Comparison of ENCODE assay signal across 8 mouse cellular contexts in the genomic region with DNA sequence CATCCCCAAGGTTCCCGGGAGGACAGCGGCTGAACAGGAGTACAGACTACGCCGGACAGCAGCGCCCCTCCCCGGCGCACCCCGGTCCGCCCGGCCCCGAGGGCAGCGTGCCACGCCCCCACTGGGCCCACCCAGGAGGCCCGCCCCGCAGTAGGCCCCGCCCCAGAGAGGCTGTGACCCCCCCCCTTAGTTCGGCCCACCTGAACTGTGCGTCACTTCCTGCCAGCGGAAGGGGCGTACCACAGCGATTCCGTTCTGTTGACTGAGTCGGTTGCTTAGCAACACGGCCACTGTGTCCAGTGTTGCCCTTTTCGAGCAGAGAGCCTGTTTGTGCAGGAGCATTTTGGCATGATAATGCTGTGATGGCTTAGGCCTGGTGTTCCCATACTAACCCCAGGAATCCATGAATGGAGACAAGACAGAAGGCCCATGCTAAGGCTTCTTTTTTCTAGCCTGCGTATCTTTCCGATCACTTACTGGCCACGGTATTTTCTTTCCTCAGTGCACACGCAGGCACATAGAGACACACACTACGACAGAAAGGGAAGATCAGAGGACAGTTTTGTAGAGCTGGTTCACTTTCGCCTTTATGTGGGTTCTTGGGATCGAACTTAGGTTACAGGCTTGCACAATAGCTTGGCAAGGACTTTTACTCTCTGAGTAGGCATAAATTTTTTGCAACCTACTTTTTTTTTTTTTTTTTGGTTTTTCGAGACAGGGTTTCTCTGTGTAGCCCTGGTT. TPM values are rescaled to one million over a fixed set of nuclear protein-coding genes. Genes with fewer than 3 reads are reported as not detected.
A peak's percentile ranks its signal among the peaks of the same experiment; 100 is the strongest.
DNase-seq lines count a peak whose midpoint lies in the region; ATAC-seq and TF ChIP-seq lines count a peak whose summit lies in the region.

A gene (minus strand): TSS at position 142 of the 741 bp plus-strand sequence.

- peaks cover 9% of the 10 kb centered on the region for H3K27me3 ChIP-seq in CH12.LX (replicated peaks)
- H3K27me3 ChIP-seq in forebrain, embryonic 12.5 days = no peaks in the 10 kb centered on the region
- no peaks in the 10 kb centered on the region for H3K27me3 ChIP-seq in heart, embryonic 16.5 days (ENCODE audit: control insufficient read depth, insufficient read depth, low read length)
- no peaks in the 10 kb centered on the region for H3K27me3 ChIP-seq in liver, embryonic 13.5 days
- H3K27me3 ChIP-seq in stomach, embryonic 15.5 days (replicated peaks) = no peaks in the 10 kb centered on the region

- TF ChIP-seq RAD21 in CH12.LX (IDR thresholded peaks at IDR 0.05; ENCODE audit: low read depth, low read length) = no peak

- H3K4me3 ChIP-seq in CH12.LX (replicated peaks in 1 of 3; ENCODE audit: low read depth in 2 of 3, low read length in 2 of 3, poor library complexity in 1 of 3) = peak within 1 kb of the TSS; percentile 71 to 88 (median 84)
- H3K4me3 ChIP-seq in forebrain, embryonic 12.5 days (replicated peaks) = peak within 1 kb of the TSS; percentile 63
- peak within 1 kb of the TSS; percentile 84 for H3K4me3 ChIP-seq in heart, embryonic 16.5 days (ENCODE audit: low read length)
- H3K4me3 ChIP-seq in liver, embryonic 13.5 days (replicated peaks) = peak within 1 kb of the TSS; percentile 74
- peak within 1 kb of the TSS; percentile 77 for H3K4me3 ChIP-seq in stomach, embryonic 15.5 days (replicated peaks)

- DNase-seq in CH12.LX (ENCODE audit: extremely low read depth) = peak; percentile 95
- peak; percentile 87 for DNase-seq in c-Kit-positive CD71-positive TER-119-positive erythroid progenitor cells, embryonic 14.5 days (ENCODE audit: low spot score)
- DNase-seq in kidney, postnatal 25 days = peak; percentile 98 to 99
- DNase-seq in liver, embryonic 13.5 days = peak; percentile 80
- DNase-seq in natural killer cell, adult 2 months (ENCODE audit: low spot score in 2 of 2) = peak; percentile 90 to 91

- no peak for TF ChIP-seq EP300 in CH12.LX (IDR thresholded peaks at IDR 0.05; ENCODE audit: low read length)

- dilution Hi-C loops in CH12.LX (cut with MboI; ENCODE audit: extremely low pct_ligation_motif_present, extremely low pct_unique_long_range_greater_than_20kb, low sequenced_read_pairs) = no loop called here

- H3K9me3 ChIP-seq in CH12.LX (replicated peaks; ENCODE audit: low read length) = peaks cover 6% of the 10 kb centered on the region
- H3K9me3 ChIP-seq in forebrain, embryonic 12.5 days = no peaks in the 10 kb centered on the region
- no peaks in the 10 kb centered on the region for H3K9me3 ChIP-seq in heart, embryonic 16.5 days (replicated peaks; ENCODE audit: control insufficient read depth, low read length)
- H3K9me3 ChIP-seq in liver, embryonic 13.5 days (replicated peaks) = no peaks in the 10 kb centered on the region
- no peaks in the 10 kb centered on the region for H3K9me3 ChIP-seq in stomach, embryonic 15.5 days

- peaks cover 0 to 22% of the 10 kb centered on the region in 2 experiments for H3K4me1 ChIP-seq in CH12.LX (ENCODE audit: control insufficient read depth in 1 of 2, insufficient read depth in 2 of 2)
- H3K4me1 ChIP-seq in forebrain, embryonic 12.5 days = peaks cover 15% of the 10 kb centered on the region
- H3K4me1 ChIP-seq in heart, embryonic 16.5 days (ENCODE audit: control insufficient read depth, insufficient read depth, low read length) = peaks cover 9% of the 10 kb centered on the region
- H3K4me1 ChIP-seq in liver, embryonic 13.5 days (replicated peaks) = peaks cover 51% of the 10 kb centered on the region
- H3K4me1 ChIP-seq in stomach, embryonic 15.5 days = peaks cover 9% of the 10 kb centered on the region; the same call in 1 of the 2 replicates

- H3K4me2 ChIP-seq in CH12.LX (ENCODE audit: insufficient read depth, low read depth, poor library complexity, severe bottlenecking) = peak within 1 kb of the TSS; percentile 76
- peak within 1 kb of the TSS; percentile 79 for H3K4me2 ChIP-seq in forebrain, embryonic 12.5 days
- H3K4me2 ChIP-seq in heart, embryonic 16.5 days (ENCODE audit: low read depth, low read length) = peak within 1 kb of the TSS; percentile 81
- H3K4me2 ChIP-seq in liver, embryonic 13.5 days = peak within 1 kb of the TSS; percentile 95
- H3K4me2 ChIP-seq in stomach, embryonic 15.5 days = peak within 1 kb of the TSS; percentile 76

- TF ChIP-seq POLR2A in CH12.LX (IDR thresholded peaks at IDR 0.05; ENCODE audit: low read depth, low read length) = peak; percentile 61

- no peaks in the 10 kb centered on the region for H3K36me3 ChIP-seq in CH12.LX (replicated peaks in 1 of 2; ENCODE audit: control insufficient read depth in 1 of 2, insufficient read depth in 1 of 2, low read length in 1 of 2)
- H3K36me3 ChIP-seq in forebrain, embryonic 12.5 days (replicated peaks) = no peaks in the 10 kb centered on the region
- H3K36me3 ChIP-seq in heart, embryonic 16.5 days (ENCODE audit: control insufficient read depth, insufficient read depth) = no peaks in the 10 kb centered on the region
- no peaks in the 10 kb centered on the region for H3K36me3 ChIP-seq in liver, embryonic 13.5 days
- H3K36me3 ChIP-seq in stomach, embryonic 15.5 days = no peaks in the 10 kb centered on the region

- in situ Hi-C loops in CH12.LX (cut with MboI; ENCODE audit: low pct_ligation_motif_present, low pct_unique_long_range_greater_than_20kb, low sequenced_read_pairs) = loop anchor here (5.0 kb wide), 1 partner anchor 52 kb away; no protein-coding TSS in a partner anchor

- peak in 1 of 2 experiments; percentile 41; a peak in 2 of 4 replicates for TF ChIP-seq CTCF in CH12.LX (conservative IDR thresholded peaks at IDR 0.05 in 1 of 2, IDR thresholded peaks at IDR 0.05 in 1 of 2; ENCODE audit: low read depth in 2 of 2, low read length in 2 of 2)

- H3K79me2 ChIP-seq in CH12.LX (replicated peaks; ENCODE audit: control insufficient read depth, extremely low read depth, insufficient read depth, poor library complexity, severe bottlenecking) = no peaks in the 10 kb centered on the region

- 8% methylated on average over 33 of the region's 33 CpGs for WGBS in forebrain, embryonic 12.5 days
- 7% methylated on average over 33 of the region's 33 CpGs for WGBS in heart, embryonic 16.5 days
- WGBS in liver, embryonic 13.5 days (ENCODE audit: insufficient replicate concordance) = 6% methylated on average over 33 of the region's 33 CpGs
- WGBS in stomach, embryonic 15.5 days = 6% methylated on average over 33 of the region's 33 CpGs

- ATAC-seq in forebrain, embryonic 12.5 days (ENCODE audit: low FRiP score) = peak; percentile 97
- ATAC-seq in heart, embryonic 16.5 days (replicated peaks; ENCODE audit: extremely low read depth, insufficient read depth, low FRiP score) = peak; percentile 98
- peak; percentile 94 for ATAC-seq in liver, embryonic 13.5 days (ENCODE audit: low read depth)
- peak; percentile 95 for ATAC-seq in stomach, embryonic 15.5 days (ENCODE audit: insufficient read depth, low FRiP score, low read depth)

- peak within 1 kb of the TSS; percentile 2; the same call in 1 of the 2 replicates for H3K27ac ChIP-seq in CH12.LX (ENCODE audit: insufficient read depth, low read depth)
- peak within 1 kb of the TSS; percentile 65 for H3K27ac ChIP-seq in forebrain, embryonic 12.5 days
- peak within 1 kb of the TSS; percentile 88 for H3K27ac ChIP-seq in heart, embryonic 16.5 days (ENCODE audit: low read length)
- H3K27ac ChIP-seq in liver, embryonic 13.5 days = peak within 1 kb of the TSS; percentile 77
- peak within 1 kb of the TSS; percentile 84 for H3K27ac ChIP-seq in stomach, embryonic 15.5 days

- peak within 1 kb of the TSS; percentile 69 for H3K9ac ChIP-seq in CH12.LX (ENCODE audit: insufficient read depth, low read depth)
- peak within 1 kb of the TSS; percentile 74 for H3K9ac ChIP-seq in forebrain, embryonic 12.5 days
- peak within 1 kb of the TSS; percentile 84 for H3K9ac ChIP-seq in heart, embryonic 16.5 days (ENCODE audit: low read length)
- peak within 1 kb of the TSS; percentile 74 for H3K9ac ChIP-seq in liver, embryonic 13.5 days
- peak within 1 kb of the TSS; percentile 68 for H3K9ac ChIP-seq in stomach, embryonic 15.5 days

TF ChIP-seq in CH12.LX, 34 proteins besides CTCF, POLR2A, EP300 and RAD21:
- TF ChIP-seq MXI1 (IDR thresholded peaks at IDR 0.05; ENCODE audit: low read depth, low read length) (peak; percentile 37), MAFK (IDR thresholded peaks at IDR 0.05; ENCODE audit: insufficient replicate concordance, low read length) (no peak), USF1 (IDR thresholded peaks at IDR 0.05; ENCODE audit: low read depth, low read length) (no peak), TBP (conservative IDR thresholded peaks at IDR 0.05; ENCODE audit: low read depth, low read length) (no peak), MAZ (IDR thresholded peaks at IDR 0.05; ENCODE audit: low read depth, low read length) (peak; percentile 87), SIN3A (IDR thresholded peaks at IDR 0.05; ENCODE audit: low read length) (peak; percentile 76), NRF1 (IDR thresholded peaks at IDR 0.05; ENCODE audit: low read depth, low read length) (no peak), CHD2 (IDR thresholded peaks at IDR 0.05; ENCODE audit: low read length) (no peak), IRF4 (IDR thresholded peaks at IDR 0.05; ENCODE audit: low read depth, low read length) (no peak), MYC (IDR thresholded peaks at IDR 0.05; ENCODE audit: low read depth, low read length) (no peak), SMC3 (IDR thresholded peaks at IDR 0.05; ENCODE audit: low read depth, low read length) (no peak), KAT2A (IDR thresholded peaks at IDR 0.05; ENCODE audit: insufficient replicate concordance, low read length) (no peak), ZNF384 (IDR thresholded peaks at IDR 0.05; ENCODE audit: low read depth, low read length) (no peak), HCFC1 (IDR thresholded peaks at IDR 0.05; ENCODE audit: low read depth, low read length) (peak; percentile 75), UBTF (IDR thresholded peaks at IDR 0.05; ENCODE audit: low read depth, low read length) (no peak), ETS1 (conservative IDR thresholded peaks at IDR 0.05; ENCODE audit: low read depth, low read length) (no peak), ELF1 (IDR thresholded peaks at IDR 0.05; ENCODE audit: low read depth, low read length) (peak; percentile 54), RCOR1 (conservative IDR thresholded peaks at IDR 0.05; ENCODE audit: low read depth, low read length) (no peak), ZMIZ1 (IDR thresholded peaks at IDR 0.05; ENCODE audit: low read depth, low read length) (no peak), MEF2A (IDR thresholded peaks at IDR 0.05; ENCODE audit: borderline replicate concordance, low read depth, low read length) (no peak)

RNA-seq across cellular contexts. Expression of the gene that starts here (rescaled TPM):
- total RNA-seq in CH12.LX (2012; rRNA removed) (4.9 and 8.3 TPM in 2 replicates), CH12.LX (2014; rRNA removed) (3.6 and 4.1 TPM in 2 replicates)
- polyA plus RNA-seq in CH12.LX (2012; ENCODE audit: insufficient read length, low read depth) = 9.0 and 13.3 TPM in 2 replicates
- polyA plus RNA-seq in forebrain, embryonic 12.5 days (2016; fragmentation: Nextera tagmentation; extraction: Ambion mirVana) = 19.7 and 24.4 TPM in 2 replicates
- 48.6 and 52.8 TPM in 2 replicates for polyA plus RNA-seq in heart, embryonic 16.5 days (2015; fragmentation: Nextera tagmentation; extraction: Ambion mirVana)
- 11.9 and 12.0 TPM in 2 replicates for polyA plus RNA-seq in liver, embryonic 13.5 days (2015; fragmentation: Nextera tagmentation; extraction: Ambion mirVana)
- polyA plus RNA-seq in stomach, embryonic 15.5 days (2015; fragmentation: Nextera tagmentation; extraction: Ambion mirVana) = 73.6 and 75.6 TPM in 2 replicates

Comparison
In these comparisons a context has a peak if more than half of its experiments do, and no peak if none do; other contexts are left out.
1. Peak in every context shown above with its lines: DNase-seq, ATAC-seq, H3K4me3 ChIP-seq and H3K27ac ChIP-seq.
2. H3K27ac ChIP-seq: peak in every context shown above with its lines; median percentile 88 in heart, embryonic 16.5 days; 84 in stomach, embryonic 15.5 days; 77 in liver, embryonic 13.5 days; 65 in forebrain, embryonic 12.5 days; 2 in CH12.LX.